Mouse (Mus musculus) liver, adult 2 months (tissue): ENCODE data around the gene Mrps18c. TPM values are rescaled to one million over a fixed set of nuclear protein-coding genes. Genes with fewer than 3 reads are reported as not detected.

Source experiments
- DNase-seq: peaks from one replicate; pipeline ENCODE4 v3.0.0-alpha.2; 2011; ENCODE audit warnings: low read depth, low spot score; ENCODE audit errors: extremely low read depth
- H3K27ac ChIP-seq: fragments of 200-500 bp; replicated peaks from 2 replicates; pipeline ENCODE4 v1.5.1; 2012; ENCODE audit warnings: low read depth, mild to moderate bottlenecking, control low read depth, inconsistent platforms, low read length; ENCODE audit not compliant: insufficient read depth
- H3K27me3 ChIP-seq: fragments of 200-500 bp; 2 replicates; pipeline ENCODE4 v1.6.1; 2012; ENCODE audit warnings: mild to moderate bottlenecking, moderate library complexity, low read length, inconsistent platforms; ENCODE audit not compliant: control insufficient read depth, insufficient read depth
- H3K36me3 ChIP-seq: fragments of 200-500 bp; 2 replicates; pipeline ENCODE4 v1.6.1; 2012; ENCODE audit warnings: low read length, inconsistent platforms; ENCODE audit not compliant: control insufficient read depth, insufficient read depth
- H3K4me1 ChIP-seq: fragments of 200-500 bp; 2 replicates; pipeline ENCODE4 v1.6.1; 2011; ENCODE audit warnings: low read length; ENCODE audit not compliant: control insufficient read depth, insufficient read depth
- H3K4me3 ChIP-seq: fragments of 200-500 bp; 2 replicates; pipeline ENCODE4 v1.5.1; 2011; ENCODE audit warnings: low read depth, mild to moderate bottlenecking, control low read depth, low read length, moderate library complexity; ENCODE audit not compliant: insufficient read depth
- H3K79me2 ChIP-seq: fragments of 200-500 bp; 2 replicates; pipeline ENCODE4 v1.6.1; 2012; ENCODE audit warnings: inconsistent platforms, mild to moderate bottlenecking, low read length, moderate library complexity; ENCODE audit not compliant: control insufficient read depth, insufficient read depth
- H3K9ac ChIP-seq: fragments of 200-500 bp; 2 replicates; pipeline ENCODE4 v1.6.1; 2012; ENCODE audit warnings: low read depth, mild to moderate bottlenecking, control low read depth, inconsistent platforms, low read length
- CTCF ChIP-seq: fragments of 200-500 bp; IDR thresholded peaks from 2 replicates; pipeline ENCODE4 v1.5.1; 2011; ENCODE audit warnings: low read depth, low read length, control low read depth
- POLR2A ChIP-seq: fragments of 200-500 bp; IDR thresholded peaks from 2 replicates; pipeline ENCODE4 v1.6.1; 2011; ENCODE audit warnings: low read length, control low read depth; ENCODE audit not compliant: insufficient read depth; ENCODE audit errors: extremely low read depth
- WGBS: fragments of 180-500 bp; shearing (Covaris S2); methylation state at CpG from one replicate; pipeline ENCODE4 v1.1.7; 2018; 5-methylcytosine and 5-hydroxymethylcytosine counted together
- polyA plus RNA-seq: library from polyadenylated mRNA; depleted of rRNA; stranded (reverse); fragments of >200 nt; gene quantifications from 2 replicates; pipeline ENCODE4 v1.2.3, GENCODE M21; 2012
- total RNA-seq: library from RNA; depleted of rRNA; stranded (reverse); fragments of >200 nt; gene quantifications from 2 replicates; pipeline ENCODE4 v1.2.3, GENCODE M21; 2014

The Mrps18c gene
- total and polyA plus RNA-seq, 2 experiments, result 22.7 to 48.5 TPM

DNA sequence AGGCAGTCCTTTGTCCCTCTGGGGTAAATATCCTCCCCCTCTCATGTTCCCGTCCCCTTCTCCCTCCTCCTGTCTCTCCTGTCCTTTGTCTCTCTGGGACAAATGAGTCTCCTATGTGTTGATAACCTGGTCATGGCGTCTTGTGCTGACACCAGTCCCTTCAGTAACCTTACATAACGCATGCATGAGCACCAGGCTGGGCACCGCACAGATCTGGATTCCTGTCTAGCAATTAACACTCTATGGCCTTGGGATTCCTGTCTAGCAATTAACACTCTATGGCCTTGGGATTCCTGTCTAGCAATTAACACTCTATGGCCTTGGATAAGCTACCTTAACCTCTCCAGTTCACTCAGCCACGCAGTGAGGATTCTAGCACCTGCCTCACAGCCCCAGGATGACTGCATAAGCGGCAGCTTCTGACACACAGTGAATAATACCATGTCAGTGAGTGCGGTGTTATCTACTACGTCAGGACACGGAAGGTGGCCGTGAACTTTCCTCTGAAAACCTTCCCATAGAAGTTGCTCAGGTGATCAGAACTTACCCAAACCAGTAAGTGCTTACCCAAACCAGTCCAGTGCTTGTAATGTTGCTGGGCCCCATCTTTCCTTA, 38.3 kb upstream of the Mrps18c start:
- H3K4me1 ChIP-seq, result no peaks in the 10 kb centered on the region
- TF ChIP-seq POLR2A, result no peak
- TF ChIP-seq CTCF, result no peak

GRCm38 (mm10) chr5:100761736-100762135, 36.7 kb upstream of the Mrps18c start:
- H3K27me3 ChIP-seq, result no peaks in the 10 kb centered on the region
- TF ChIP-seq CTCF (no peak), POLR2A (no peak)
- H3K79me2 ChIP-seq, result no peaks in the 10 kb centered on the region
- H3K9ac ChIP-seq, result no peak overlapping the region
- H3K36me3 ChIP-seq, result peaks cover 13% of the 10 kb centered on the region; the same call in 1 of the 2 replicates
- H3K4me1 ChIP-seq, result no peaks in the 10 kb centered on the region
- 90% methylated on average over 7 of the region's 7 CpGs for WGBS
- H3K27ac ChIP-seq, result no peak overlapping the region
- no peak for DNase-seq
- no peak overlapping the region for H3K4me3 ChIP-seq

More for the DNA sequence above, 38.3 kb upstream of the Mrps18c start:
- no peak overlapping the region for H3K27ac ChIP-seq
- H3K4me3 ChIP-seq, result no peak overlapping the region
- no peaks in the 10 kb centered on the region for H3K79me2 ChIP-seq
- H3K9ac ChIP-seq, result no peak overlapping the region
- WGBS, result 89% methylated on average over 10 of the region's 10 CpGs
- H3K36me3 ChIP-seq, result peaks cover 13% of the 10 kb centered on the region; the same call in 1 of the 2 replicates
- DNase-seq, result no peak
- H3K27me3 ChIP-seq, result no peaks in the 10 kb centered on the region

- no peaks in the 10 kb centered on the region for H3K79me2 ChIP-seq
- no peak overlapping the region for H3K9ac ChIP-seq
- DNase-seq, result no peak
- H3K4me1 ChIP-seq, result no peaks in the 10 kb centered on the region
- no peak overlapping the region for H3K27ac ChIP-seq
- H3K27me3 ChIP-seq, result no peaks in the 10 kb centered on the region
- H3K4me3 ChIP-seq, result no peak overlapping the region
- TF ChIP-seq CTCF, result no peak
- TF ChIP-seq POLR2A, result no peak
- 95% methylated on average over 7 of the region's 7 CpGs for WGBS
- peaks cover 23% of the 10 kb centered on the region; the same call in 1 of the 2 replicates for H3K36me3 ChIP-seq
Measured at GRCm38 (mm10) chr5:100766026-100766425, 32.4 kb upstream of the Mrps18c start.

DNA sequence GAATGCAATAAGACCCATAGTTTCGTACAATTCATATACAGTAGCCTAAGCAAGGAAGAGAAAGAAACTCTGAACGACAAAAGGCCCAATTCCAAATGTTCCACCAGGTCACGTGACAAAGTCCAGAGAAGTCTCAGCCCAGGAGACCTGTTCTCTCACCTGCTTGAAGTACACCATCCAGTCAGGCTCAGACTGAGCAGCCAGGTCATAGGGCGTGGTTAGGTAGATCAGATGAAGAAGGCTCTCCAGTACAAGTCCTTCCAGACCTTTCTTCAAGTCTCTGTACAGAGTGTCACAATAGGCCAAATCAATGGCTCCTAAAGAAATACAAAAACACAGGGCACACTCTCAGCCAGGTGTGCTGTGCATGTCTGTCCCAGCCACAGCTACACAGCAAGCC, 26.9 kb upstream of the Mrps18c start:
- no peak overlapping the region for H3K4me3 ChIP-seq
- H3K9ac ChIP-seq, result no peak overlapping the region
- H3K79me2 ChIP-seq, result no peaks in the 10 kb centered on the region
- H3K4me1 ChIP-seq, result no peaks in the 10 kb centered on the region
- peaks cover 19% of the 10 kb centered on the region; the same call in 1 of the 2 replicates for H3K36me3 ChIP-seq
- WGBS, result 94% methylated on average over 4 of the region's 4 CpGs
- no peak for DNase-seq
- H3K27ac ChIP-seq, result no peak overlapping the region
- TF ChIP-seq CTCF, result no peak
- no peak for TF ChIP-seq POLR2A
- no peaks in the 10 kb centered on the region for H3K27me3 ChIP-seq

- Histone ChIP-seq H3K4me1 (no peaks in the 10 kb centered on the region), H3K4me3 (no peak overlapping the region), H3K36me3 (peaks cover 25% of the 10 kb centered on the region), H3K27me3 (no peaks in the 10 kb centered on the region), H3K9ac (no peak overlapping the region), H3K27ac (no peak overlapping the region), H3K79me2 (no peaks in the 10 kb centered on the region)
- no peak for TF ChIP-seq POLR2A
- TF ChIP-seq CTCF, result no peak
- WGBS, result 80% methylated on average over 13 of the region's 13 CpGs
- no peak for DNase-seq
Measured at GRCm38 (mm10) chr5:100775778-100776404, 22.5 kb upstream of the Mrps18c start.

DNA sequence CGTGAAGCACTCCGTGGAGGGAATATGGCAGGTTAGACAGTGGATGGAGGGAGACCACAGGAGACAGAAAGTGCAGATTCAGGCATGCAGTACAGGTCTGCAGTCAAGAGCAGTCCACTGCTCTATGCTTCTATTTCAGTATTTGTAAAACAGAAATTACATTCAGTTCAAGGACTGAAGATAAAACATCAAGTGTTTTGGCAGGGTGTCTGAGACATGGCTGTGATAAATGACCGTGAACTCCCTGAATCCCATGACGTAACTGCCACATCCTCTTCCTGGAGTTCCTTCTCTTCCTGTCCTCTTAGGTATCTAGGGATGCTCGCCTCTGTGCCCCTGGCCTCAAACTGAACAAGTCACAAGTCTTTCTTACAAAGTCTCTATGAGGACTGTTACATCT, 21.5 kb upstream of the Mrps18c start:
- 84% methylated on average over 5 of the region's 5 CpGs for WGBS
- Histone ChIP-seq H3K9ac (no peak overlapping the region), H3K36me3 (peaks cover 22% of the 10 kb centered on the region), H3K79me2 (no peaks in the 10 kb centered on the region), H3K27me3 (no peaks in the 10 kb centered on the region), H3K27ac (no peak overlapping the region), H3K4me1 (no peaks in the 10 kb centered on the region), H3K4me3 (no peak overlapping the region)
- no peak for DNase-seq
- no peak for TF ChIP-seq POLR2A
- TF ChIP-seq CTCF, result no peak
